Mouse (Mus musculus): ENCODE results near the gene Ppp1r12c.

DNA sequence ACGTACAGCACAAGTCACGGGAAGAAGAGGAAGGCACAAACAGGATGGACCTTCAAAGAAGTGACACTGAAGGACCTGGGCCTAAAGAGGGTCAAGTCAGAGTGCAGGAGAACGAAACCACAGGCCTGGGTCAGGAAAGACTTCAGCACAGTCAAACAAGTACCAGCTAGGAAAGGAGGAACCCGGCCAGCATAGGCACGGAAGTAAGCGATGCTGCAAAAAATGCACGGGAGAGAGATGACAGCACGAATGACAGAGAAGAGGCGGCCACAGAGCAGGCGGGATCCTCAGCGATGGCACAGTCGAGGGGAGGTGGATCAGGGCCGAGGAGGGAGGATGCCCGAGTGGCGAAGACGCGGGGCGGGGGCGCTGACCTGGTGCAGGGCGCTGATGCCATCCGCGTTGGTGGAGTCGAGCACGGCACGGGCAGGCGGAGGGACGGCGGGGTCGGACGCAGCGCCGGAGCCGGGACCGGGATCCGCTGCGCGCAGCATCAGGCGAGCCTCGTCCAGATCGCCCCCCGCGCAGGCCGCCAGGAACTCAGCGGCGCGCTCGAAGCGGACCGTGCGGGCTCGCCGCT is 498 bp downstream of the Ppp1r12c start:
- no peak for TF ChIP-seq CTCF (IDR thresholded peaks at IDR 0.05; ENCODE audit: low read depth)
- no peak for TF ChIP-seq EP300 (IDR thresholded peaks at IDR 0.05; ENCODE audit: low read depth)
